Mouse (Mus musculus): ENCODE results near the gene Gbf1.

Gene Gbf1

GRCm38 (mm10) chr19:46328081-46329030, 176.0 kb downstream of the Gbf1 start, which contains the start of gene Fbxl15:
TSS of gene Fbxl15 (plus strand) at chr19:46328184.
- peak; percentile 94 for DNase-seq (ENCODE audit: low read depth, low spot score)

GRCm38 (mm10) chr19:46329031-46329641, 176.8 kb downstream of the Gbf1 start:
- peak; percentile 51 for DNase-seq (ENCODE audit: low read depth, low spot score)

GRCm38 (mm10) chr19:46329951-46330350, 177.6 kb downstream of the Gbf1 start:
- peak; percentile 71 for DNase-seq (ENCODE audit: low read depth, low spot score)

- no peak for DNase-seq (ENCODE audit: low read depth, low spot score)
Measured at GRCm38 (mm10) chr19:46330696-46331095, 178.4 kb downstream of the Gbf1 start.

- DNase-seq (ENCODE audit: low read depth, low spot score) = no peak
Measured at GRCm38 (mm10) chr19:46331326-46331725, 179.0 kb downstream of the Gbf1 start.

GRCm38 (mm10) chr19:46331936-46332335, 179.6 kb downstream of the Gbf1 start:
- no peak for DNase-seq (ENCODE audit: low read depth, low spot score)

GRCm38 (mm10) chr19:46332721-46333339, 180.5 kb downstream of the Gbf1 start:
- DNase-seq (ENCODE audit: low read depth, low spot score) = no peak

GRCm38 (mm10) chr19:46333906-46334305, 181.6 kb downstream of the Gbf1 start:
- DNase-seq (ENCODE audit: low read depth, low spot score) = no peak

Measured in CD4-positive, CD25-positive, alpha-beta regulatory T cell, adult 2 months (primary cell).